Mouse (Mus musculus): ENCODE measurements around the gene Wars. TPM values are rescaled to one million over a fixed set of nuclear protein-coding genes. Genes with fewer than 3 reads are reported as not detected.
"Not testable (repeated sequence)": the region's sequence is repeated elsewhere in the genome, so short reads cannot be mapped to it uniquely, and the experiment has no call there.

Wars gene
- polyA plus RNA-seq, 1 experiment = 126 TPM

- DNase-seq (ENCODE audit: low read depth, low spot score) = no peak
- WGBS = 75% methylated on average over 2 of the region's 2 CpGs
Observed at GRCm38 (mm10) chr12:108869575-108869974, 24.4 kb downstream of the Wars start.

DNA sequence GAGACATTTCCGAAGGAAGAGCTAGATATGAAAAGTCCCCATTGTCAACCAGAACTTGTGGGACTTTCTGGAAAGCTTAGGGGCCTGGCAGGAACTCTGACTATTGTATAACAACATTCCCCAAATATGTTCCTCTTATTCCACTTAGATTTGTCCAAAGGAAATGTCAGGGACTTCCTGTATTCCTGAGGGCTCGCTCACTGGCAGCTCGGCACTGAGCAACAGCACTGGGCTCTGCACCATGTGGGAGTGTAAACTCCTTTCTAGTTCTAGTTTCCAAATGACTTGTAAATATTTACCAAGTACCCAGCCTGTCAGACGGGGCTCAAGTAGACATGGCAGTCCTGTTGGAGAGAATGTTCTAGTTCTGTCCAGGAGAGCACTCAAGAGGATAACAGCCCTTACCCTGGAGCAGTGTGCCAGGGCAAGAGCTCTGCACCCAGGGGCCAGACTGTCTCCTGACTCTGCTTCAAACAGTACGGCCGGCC, 28.9 kb downstream of the Wars start:
- DNase-seq (ENCODE audit: low read depth, low spot score) = no peak
- WGBS = 32% methylated on average over 6 of the region's 6 CpGs

DNA sequence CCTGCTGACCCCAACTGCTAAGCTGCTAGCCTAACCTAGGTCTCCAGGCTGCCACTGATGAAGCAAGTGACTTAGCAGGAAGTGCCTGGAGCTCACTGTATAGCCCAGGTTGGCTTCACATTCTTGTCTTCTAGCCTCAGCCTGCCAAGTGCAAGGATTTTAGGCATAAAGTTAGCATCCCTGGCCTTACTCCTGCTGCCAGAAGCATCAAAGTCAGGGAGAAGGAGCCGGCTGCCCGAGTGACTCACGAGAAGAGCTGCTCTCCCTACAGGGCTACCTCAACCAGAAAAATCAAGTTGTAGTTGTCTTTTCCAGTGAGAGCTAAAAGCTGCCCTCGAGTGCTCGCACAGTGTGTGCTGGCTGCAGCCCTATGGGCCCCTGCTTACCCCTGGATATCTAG, 35.5 kb downstream of the Wars start:
- WGBS = 84% methylated on average over 5 of the region's 5 CpGs
- no peak for DNase-seq (ENCODE audit: low read depth, low spot score)

- DNase-seq (ENCODE audit: low read depth, low spot score) = no peak
- WGBS = 71% methylated on average over 7 of the region's 7 CpGs
Observed at GRCm38 (mm10) chr12:108857589-108858184, 36.3 kb downstream of the Wars start.

GRCm38 (mm10) chr12:108857109-108857508, 36.9 kb downstream of the Wars start:
- DNase-seq (ENCODE audit: low read depth, low spot score) = no peak
- 76% methylated on average over 7 of the region's 7 CpGs for WGBS

DNA sequence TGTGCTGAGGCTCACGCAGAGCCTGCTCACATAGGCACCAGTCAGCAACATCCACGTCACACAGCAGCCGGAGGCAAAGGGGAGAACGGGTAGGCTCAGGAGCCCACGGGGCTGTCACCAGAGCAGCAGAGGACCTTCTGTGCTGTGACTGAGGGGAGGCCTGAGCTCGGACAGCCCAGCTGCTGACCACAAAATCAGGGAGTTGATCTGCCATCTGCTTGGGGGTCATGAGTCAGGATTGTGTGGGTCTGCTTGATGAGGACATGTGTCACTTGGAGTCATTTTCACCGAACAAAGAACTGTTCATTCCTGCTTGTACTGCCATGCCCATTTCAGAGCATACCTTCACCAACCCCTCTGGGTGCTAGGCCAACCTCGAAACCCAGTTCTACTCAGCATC, 37.8 kb downstream of the Wars start:
- 85% methylated on average over 8 of the region's 8 CpGs for WGBS
- no peak for DNase-seq (ENCODE audit: low read depth, low spot score)

DNA sequence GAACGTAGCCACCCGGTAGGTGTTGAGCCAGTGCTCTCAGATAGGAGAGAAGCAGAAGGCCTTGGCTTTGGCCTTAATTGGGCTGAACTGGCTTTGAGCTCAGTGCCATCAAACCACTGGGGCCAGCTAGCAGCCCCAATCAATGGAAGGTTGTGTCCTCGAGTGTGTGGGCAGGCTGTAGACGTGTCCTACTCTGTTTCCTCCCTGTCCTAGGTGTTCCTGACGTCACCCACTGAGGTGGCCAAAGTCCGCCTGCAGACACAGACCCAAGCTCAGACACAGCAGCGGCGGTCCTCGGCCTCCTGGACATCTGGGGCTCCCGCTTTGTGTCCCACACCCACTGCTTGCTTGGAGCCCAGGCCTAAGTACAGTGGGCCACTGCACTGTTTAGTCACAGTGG, 38.9 kb downstream of the Wars start:
- 68% methylated on average over 10 of the region's 10 CpGs for WGBS
- DNase-seq (ENCODE audit: low read depth, low spot score) = no peak

DNA sequence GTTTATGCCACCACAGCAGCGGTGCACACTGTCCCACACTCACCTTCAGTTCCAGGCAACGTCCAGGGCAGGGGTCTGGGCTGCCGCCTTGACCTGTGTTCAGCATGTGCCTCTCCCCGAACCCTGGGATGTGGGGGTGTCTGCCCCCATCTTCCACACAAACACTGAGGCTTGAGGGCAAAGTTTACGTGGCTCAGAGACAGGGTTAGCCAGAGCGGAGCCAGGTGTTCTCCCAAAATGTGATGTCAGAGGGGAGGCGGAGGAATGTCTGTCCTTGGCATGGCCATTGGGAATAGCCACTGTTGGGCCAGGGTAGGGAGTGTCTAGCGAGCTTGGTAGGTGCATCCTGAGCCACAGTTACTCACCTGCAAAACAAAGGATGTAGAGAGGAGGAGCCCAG, 41.2 kb downstream of the Wars start:
- no peak for DNase-seq (ENCODE audit: low read depth, low spot score)
- 88% methylated on average over 8 of the region's 8 CpGs for whole genome bisulfite sequencing

- no peak for DNase-seq (ENCODE audit: low read depth, low spot score)
- 87% methylated on average over 8 of the region's 8 CpGs for WGBS
Observed at GRCm38 (mm10) chr12:108850886-108851285, 43.1 kb downstream of the Wars start.

GRCm38 (mm10) chr12:108850129-108850528, 43.8 kb downstream of the Wars start:
- 54% methylated on average over 8 of the region's 8 CpGs for WGBS
- DNase-seq (ENCODE audit: low read depth, low spot score) = no peak

GRCm38 (mm10) chr12:108849488-108850022, 44.4 kb downstream of the Wars start:
- WGBS = 68% methylated on average over 4 of the region's 4 CpGs
- no peak for DNase-seq (ENCODE audit: low read depth, low spot score)

- DNase-seq (ENCODE audit: low read depth, low spot score) = not testable (repeated sequence)
- 64% methylated on average over 3 of the region's 3 CpGs for WGBS
Observed at GRCm38 (mm10) chr12:108848033-108848432, 45.9 kb downstream of the Wars start.

- WGBS = 82% methylated on average over 7 of the region's 7 CpGs
Observed at GRCm38 (mm10) chr12:108842663-108843062, 51.3 kb downstream of the Wars start.

DNA sequence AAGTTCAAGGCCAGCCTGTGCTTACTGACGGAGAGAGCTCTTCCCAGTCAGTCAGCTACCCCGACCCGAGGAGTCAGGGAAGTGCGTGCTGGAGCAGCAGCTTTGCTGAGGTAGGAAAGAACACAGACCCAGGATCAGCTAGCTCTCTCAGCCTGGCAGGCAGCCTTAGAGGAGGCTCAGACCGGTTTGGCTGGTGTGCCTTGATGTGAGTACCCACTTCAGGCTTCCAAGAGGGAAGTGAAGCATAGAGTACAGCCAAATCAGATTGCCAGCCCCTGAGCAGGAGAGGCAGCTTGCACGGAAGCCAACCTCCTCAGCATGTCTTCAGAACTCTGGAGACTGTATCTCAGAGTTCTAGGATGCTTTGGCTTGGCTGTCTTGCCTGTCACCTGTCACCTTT, 52.8 kb downstream of the Wars start:
- no peak for DNase-seq (ENCODE audit: low read depth, low spot score)
- WGBS = 80% methylated on average over 6 of the region's 6 CpGs

More at GRCm38 (mm10) chr12:108842663-108843062, 51.3 kb downstream of the Wars start:
- DNase-seq (ENCODE audit: low read depth, low spot score) = no peak

GRCm38 (mm10) chr12:108836722-108837121, 57.3 kb downstream of the Wars start:
- WGBS = 18% methylated on average over 7 of the region's 7 CpGs
- DNase-seq (ENCODE audit: low read depth, low spot score) = no peak

DNA sequence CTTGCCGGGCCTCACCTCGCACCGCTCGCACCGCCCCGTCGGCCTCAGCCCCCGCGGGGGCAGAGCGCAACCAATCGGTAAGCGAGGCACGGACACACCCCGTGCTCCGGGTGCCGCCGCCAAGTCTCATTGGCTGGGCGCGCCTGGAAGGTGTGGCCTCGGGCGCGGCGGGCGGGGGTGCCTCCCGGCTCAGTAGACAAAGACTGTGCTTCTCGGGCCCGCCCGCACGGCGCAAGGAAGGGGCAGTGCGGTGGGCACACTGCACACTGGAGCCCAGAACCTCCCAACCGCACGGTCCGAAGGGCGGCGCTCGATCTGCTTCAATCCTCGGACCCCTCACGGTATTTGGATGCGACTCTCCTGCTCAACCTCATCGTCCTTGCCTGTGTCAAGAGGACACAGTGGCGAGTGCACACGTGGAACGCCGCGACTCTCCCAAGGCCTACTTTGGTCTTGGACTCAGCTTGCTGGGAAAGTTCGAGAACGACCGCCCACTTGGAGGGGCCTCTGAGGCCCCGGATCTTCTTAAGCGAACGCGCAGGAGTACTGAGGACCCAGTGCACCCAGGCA, 58.0 kb downstream of the Wars start, which contains the start of the genes Slc25a29 and Slc25a47:
Gene Slc25a29, minus strand, starts transcription at position 44 of the 570 bp plus-strand sequence.
Gene Slc25a47, plus strand, starts transcription at position 207 of the 570 bp plus-strand sequence.
- DNase-seq (ENCODE audit: low read depth, low spot score) = peak; percentile 80
- WGBS = under 1% methylated on average over 53 of the region's 53 CpGs

DNA sequence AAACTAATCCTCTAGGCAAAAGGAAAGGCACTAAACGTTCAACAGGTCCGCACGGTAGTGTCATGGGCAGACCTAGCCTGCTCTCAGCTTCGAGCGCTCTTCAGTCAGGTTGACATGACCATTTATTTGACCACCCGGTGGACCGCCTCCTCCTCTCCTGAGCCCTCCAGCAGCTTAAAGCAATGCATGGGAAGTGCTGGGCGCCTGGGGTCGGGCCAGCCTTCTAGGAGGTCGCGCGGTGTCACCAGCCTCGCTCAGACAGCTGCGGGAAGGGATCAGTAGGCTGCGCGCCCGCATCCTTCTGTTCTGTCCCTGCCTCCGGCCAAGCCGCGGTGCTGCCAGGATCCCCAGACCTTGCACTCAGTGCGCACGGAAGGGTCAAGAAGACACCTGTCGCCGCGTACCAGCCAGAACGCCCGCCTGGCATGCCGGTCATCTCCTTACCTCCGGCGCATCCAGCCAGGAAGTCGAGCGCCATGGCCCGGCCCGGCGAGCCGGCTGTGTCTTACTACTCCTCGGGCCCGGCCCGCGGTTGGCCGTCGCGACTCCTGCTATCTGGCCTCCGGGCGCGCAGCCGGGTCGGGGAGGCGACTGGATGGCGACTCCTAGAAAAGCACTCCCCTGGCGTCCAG, 58.6 kb downstream of the Wars start:
- no peak for DNase-seq (ENCODE audit: low read depth, low spot score)
- 2% methylated on average over 51 of the region's 51 CpGs for WGBS

- 16% methylated on average over 5 of the region's 5 CpGs for WGBS
- DNase-seq (ENCODE audit: low read depth, low spot score) = no peak
Observed at GRCm38 (mm10) chr12:108834786-108835185, 59.2 kb downstream of the Wars start.

GRCm38 (mm10) chr12:108834337-108834736, 59.6 kb downstream of the Wars start:
- WGBS = 89% methylated on average over 3 of the region's 3 CpGs
- DNase-seq (ENCODE audit: low read depth, low spot score) = no peak

DNA sequence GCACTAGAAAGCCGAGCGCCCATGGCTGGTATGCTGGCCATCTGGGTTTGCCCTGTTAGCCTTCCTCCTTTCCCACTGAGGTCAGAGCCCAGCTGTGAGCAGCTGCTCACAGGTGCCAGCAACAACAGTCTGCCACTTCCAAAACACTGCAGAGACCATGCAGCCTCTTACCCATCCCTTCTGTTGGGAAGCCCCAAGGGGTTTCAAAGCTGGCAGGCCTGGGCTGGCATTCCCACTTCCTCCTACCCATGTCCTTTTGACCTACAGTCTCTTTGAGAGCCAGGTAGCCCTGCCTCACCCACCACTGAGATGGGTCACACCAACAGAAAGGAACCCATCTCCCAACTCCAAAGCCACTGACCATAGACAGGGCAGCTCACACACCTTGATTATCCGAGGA, 60.6 kb downstream of the Wars start:
- 85% methylated on average over 3 of the region's 3 CpGs for WGBS
- no peak for DNase-seq (ENCODE audit: low read depth, low spot score)

GRCm38 (mm10) chr12:108832851-108833250, 61.1 kb downstream of the Wars start:
- no peak for DNase-seq (ENCODE audit: low read depth, low spot score)
- WGBS = 87% methylated on average over 8 of the region's 8 CpGs
